17 mouse cellular contexts compared by ENCODE assay signal in genomic region chr10:63654560-63654959, GRCm38 (mm10).
"Had no signal": no experiment of that assay in that cellular context is flagged by ENCODE, and none has a peak within 500 bp of the region (broad histone marks: within the 10 kb centered on the region; RNA-seq: fewer than 3 reads in every experiment).

No protein-coding gene starts in this region.

- H3K4me1 ChIP-seq: limb, embryonic 10.5 days; liver, embryonic 12.5 days; lung, embryonic 15.5 days; midbrain, embryonic 15.5 days; neural tube, embryonic 12.5 days had no signal

- H3K27ac ChIP-seq: layer of hippocampus, adult 2 months; limb, embryonic 10.5 days; liver, embryonic 12.5 days; lung, embryonic 15.5 days; macrophage; midbrain, embryonic 15.5 days; neural tube, embryonic 12.5 days had no signal

- H3K4me3 ChIP-seq: layer of hippocampus, adult 2 months; limb, embryonic 10.5 days; liver, embryonic 12.5 days; lung, embryonic 15.5 days; midbrain, embryonic 15.5 days; neural tube, embryonic 12.5 days had no signal

- H3K9ac ChIP-seq: liver, embryonic 12.5 days; lung, embryonic 15.5 days; midbrain, embryonic 15.5 days; neural tube, embryonic 12.5 days had no signal

- H3K36me3 ChIP-seq: limb, embryonic 10.5 days; liver, embryonic 12.5 days; lung, embryonic 15.5 days; midbrain, embryonic 15.5 days; neural tube, embryonic 12.5 days had no signal

- DNase-seq: kidney, adult 8-10 months; kidney, postnatal 36 days; lung, postnatal 14 days; retina, postnatal 1 day; right cerebral cortex, postnatal 4 days; spleen, adult 18-20 months; thymus, adult 18-20 months; thymus, postnatal 14 days had no signal

- H3K27me3 ChIP-seq: liver, embryonic 12.5 days; lung, embryonic 15.5 days; midbrain, embryonic 15.5 days; neural tube, embryonic 12.5 days had no signal

- H3K4me2 ChIP-seq: liver, embryonic 12.5 days; lung, embryonic 15.5 days; midbrain, embryonic 11.5 days; midbrain, embryonic 15.5 days; neural tube, embryonic 12.5 days had no signal

- ATAC-seq: intestine, postnatal 0 days; liver, embryonic 12.5 days; midbrain, embryonic 15.5 days had no signal

- H3K9me3 ChIP-seq: limb, embryonic 10.5 days; liver, embryonic 12.5 days; lung, embryonic 15.5 days; midbrain, embryonic 15.5 days; neural tube, embryonic 12.5 days had no signal
